Mouse (Mus musculus) liver, postnatal 0 days (tissue): Measurements from ENCODE around the gene Pde6g.

Experiments
- CTCF ChIP-seq: sonication (generic); IDR thresholded peaks from 2 replicates; pipeline ENCODE4 v1.5.1; 2016; ENCODE audit warnings: antibody characterized with exemption, low read depth
- EP300 ChIP-seq: IDR thresholded peaks from 2 replicates; pipeline ENCODE4 v1.6.1; 2016; ENCODE audit warnings: antibody characterized with exemption, low read depth, mild to moderate bottlenecking

- TF ChIP-seq CTCF (peak; percentile 69), EP300 (no peak)
Measured at GRCm38 (mm10) chr11:120492024-120492877, 39.0 kb upstream of the Pde6g start.
